Mouse (Mus musculus) heart, embryonic 11.5 days (tissue): ENCODE data around the gene Cd47. TPM values are rescaled to one million over a fixed set of nuclear protein-coding genes. Genes with fewer than 3 reads are reported as not detected.

ENCODE experiments used
- ATAC-seq: fragments of 200-750 bp; cut with Nextera tagmentation; replicated peaks from 2 replicates; pipeline ENCODE4 v1.8.0; 2017; ENCODE audit warnings: moderate library complexity; ENCODE audit not compliant: insufficient number of reproducible peaks, low FRiP score, low TSS enrichment
- H3K27ac ChIP-seq: fragments of 300-500 bp; sonication (generic); 2 replicates; pipeline ENCODE4 v1.5.1; 2014; ENCODE audit warnings: mild to moderate bottlenecking, low read depth, low read length
- H3K27me3 ChIP-seq: fragments of 300-500 bp; sonication (generic); 2 replicates; pipeline ENCODE4 v1.6.1; 2014; ENCODE audit warnings: mild to moderate bottlenecking, low read length, mixed read lengths; ENCODE audit not compliant: control insufficient read depth, insufficient read depth
- H3K36me3 ChIP-seq: fragments of 300-500 bp; sonication (generic); 2 replicates; pipeline ENCODE4 v1.6.1; 2014; ENCODE audit warnings: mild to moderate bottlenecking, low read length, moderate library complexity, mixed read lengths; ENCODE audit not compliant: control insufficient read depth, insufficient read depth
- H3K4me1 ChIP-seq: fragments of 300-500 bp; sonication (generic); 2 replicates; pipeline ENCODE4 v1.6.1; 2014; ENCODE audit warnings: low read length; ENCODE audit not compliant: control insufficient read depth, insufficient read depth
- H3K4me2 ChIP-seq: fragments of 300-500 bp; sonication (generic); 2 replicates; pipeline ENCODE4 v1.6.1; 2014; ENCODE audit warnings: mild to moderate bottlenecking, moderate library complexity
- H3K4me3 ChIP-seq: fragments of 300-500 bp; sonication (generic); 2 replicates; pipeline ENCODE4 v1.5.1; 2014; ENCODE audit warnings: low read depth, low read length
- H3K9ac ChIP-seq: fragments of 300-500 bp; sonication (generic); 2 replicates; pipeline ENCODE4 v1.6.1; 2014; ENCODE audit warnings: mild to moderate bottlenecking, low read depth, low read length, moderate library complexity
- H3K9me3 ChIP-seq: fragments of 300-500 bp; sonication (generic); replicated peaks from 2 replicates; pipeline ENCODE4 v1.6.1; 2016; ENCODE audit warnings: low read length; ENCODE audit not compliant: control insufficient read depth
- WGBS: fragments of 180-500 bp; shearing (Covaris S2); extraction: QIAGEN DNeasy Blood & Tissue Kit; methylation state at CpG from one replicate; pipeline ENCODE4 v1.1.7; 2014; ENCODE audit not compliant: insufficient replicate concordance; 5-methylcytosine and 5-hydroxymethylcytosine counted together
- polyA plus RNA-seq: library from polyadenylated mRNA; unstranded; fragments of >200 nt; fragmentation: Nextera tagmentation; extraction: Ambion mirVana; gene quantifications from 2 replicates; pipeline ENCODE4 v1.2.1, GENCODE M21; 2014

Gene Cd47
- polyA plus RNA-seq, 1 experiment from 2014 or later: 58.5 TPM

- ATAC-seq: no peak
- Histone ChIP-seq H3K9me3 (no peaks in the 10 kb centered on the region), H3K4me1 (no peaks in the 10 kb centered on the region), H3K36me3 (no peaks in the 10 kb centered on the region), H3K4me2 (no peak overlapping the region), H3K4me3 (no peak overlapping the region), H3K27ac (no peak overlapping the region), H3K9ac (no peak overlapping the region), H3K27me3 (no peaks in the 10 kb centered on the region)
- 64% methylated on average over 5 of the region's 5 CpGs for WGBS
These were observed 18.7 kb upstream of the Cd47 start for GRCm38 (mm10) chr16:49781556-49782156.

GRCm38 (mm10) chr16:49783369-49783768, 17.0 kb upstream of the Cd47 start:
- Histone ChIP-seq H3K9ac (no peak overlapping the region), H3K4me2 (no peak overlapping the region), H3K27ac (no peak overlapping the region), H3K27me3 (no peaks in the 10 kb centered on the region), H3K36me3 (no peaks in the 10 kb centered on the region), H3K4me3 (no peak overlapping the region), H3K4me1 (no peaks in the 10 kb centered on the region), H3K9me3 (no peaks in the 10 kb centered on the region)
- no peak for ATAC-seq

- Histone ChIP-seq H3K27me3 (no peaks in the 10 kb centered on the region), H3K4me3 (no peak overlapping the region), H3K9me3 (no peaks in the 10 kb centered on the region), H3K9ac (no peak overlapping the region), H3K4me1 (no peaks in the 10 kb centered on the region), H3K4me2 (no peak overlapping the region), H3K27ac (no peak overlapping the region), H3K36me3 (no peaks in the 10 kb centered on the region)
- ATAC-seq: no peak
- whole genome bisulfite sequencing: 81% methylated on average over 6 of the region's 6 CpGs
These were observed 14.2 kb upstream of the Cd47 start for GRCm38 (mm10) chr16:49786116-49786515.

GRCm38 (mm10) chr16:49787714-49788113, 12.6 kb upstream of the Cd47 start:
- H3K36me3 ChIP-seq: no peaks in the 10 kb centered on the region
- ATAC-seq: no peak
- no peak overlapping the region for H3K4me2 ChIP-seq
- no peak overlapping the region for H3K27ac ChIP-seq
- no peak overlapping the region for H3K4me3 ChIP-seq
- WGBS: 84% methylated on average over 5 of the region's 5 CpGs
- H3K9me3 ChIP-seq: no peaks in the 10 kb centered on the region
- H3K4me1 ChIP-seq: no peaks in the 10 kb centered on the region; the same call in 1 of the 2 replicates
- H3K9ac ChIP-seq: no peak overlapping the region
- no peaks in the 10 kb centered on the region for H3K27me3 ChIP-seq

- no peak overlapping the region for H3K9ac ChIP-seq
- no peak overlapping the region for H3K4me2 ChIP-seq
- H3K36me3 ChIP-seq: no peaks in the 10 kb centered on the region
- ATAC-seq: no peak
- WGBS: 89% methylated on average over 9 of the region's 9 CpGs
- H3K4me1 ChIP-seq: no peaks in the 10 kb centered on the region; the same call in 1 of the 2 replicates
- H3K9me3 ChIP-seq: no peaks in the 10 kb centered on the region
- no peak overlapping the region for H3K27ac ChIP-seq
- no peaks in the 10 kb centered on the region for H3K27me3 ChIP-seq
- no peak overlapping the region for H3K4me3 ChIP-seq
These were observed 9.5 kb upstream of the Cd47 start for GRCm38 (mm10) chr16:49790575-49791465.

DNA sequence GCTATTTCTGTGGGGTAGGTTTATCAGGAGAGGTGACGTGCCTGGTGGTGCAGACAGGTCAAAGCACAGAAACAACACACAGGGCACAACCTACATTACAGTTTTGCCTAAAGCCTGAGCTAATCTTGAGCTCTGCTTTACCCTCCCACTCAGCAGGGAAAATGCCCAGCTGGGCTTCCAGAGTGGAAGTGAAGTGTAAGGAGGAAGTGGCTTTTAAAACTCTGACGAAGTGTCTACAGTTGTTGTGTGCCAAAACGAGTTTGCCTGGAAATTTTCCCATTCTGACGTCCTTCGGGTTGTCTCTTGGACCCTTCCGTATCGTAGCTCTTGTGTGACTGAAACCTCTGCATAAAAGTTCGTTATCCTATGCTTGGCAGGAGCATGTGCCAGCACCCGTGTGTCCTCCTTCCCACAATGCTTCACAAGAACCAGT, 7.9 kb upstream of the Cd47 start:
- H3K4me1 ChIP-seq: no peaks in the 10 kb centered on the region; the same call in 1 of the 2 replicates
- ATAC-seq: peak; percentile 31; the same call in 1 of the 2 replicates

GRCm38 (mm10) chr16:49793596-49793995, 6.7 kb upstream of the Cd47 start:
- Histone ChIP-seq H3K9me3 (no peaks in the 10 kb centered on the region), H3K27ac (no peak overlapping the region), H3K9ac (no peak overlapping the region), H3K4me1 (no peaks in the 10 kb centered on the region; the same call in 1 of the 2 replicates), H3K36me3 (no peaks in the 10 kb centered on the region), H3K4me2 (no peak overlapping the region), H3K4me3 (no peak overlapping the region), H3K27me3 (no peaks in the 10 kb centered on the region)
- 81% methylated on average over 9 of the region's 9 CpGs for WGBS
- ATAC-seq: no peak

More for the DNA sequence above, 7.9 kb upstream of the Cd47 start:
- H3K27ac ChIP-seq: peak overlapping the region; percentile 62
- H3K27me3 ChIP-seq: no peaks in the 10 kb centered on the region
- no peak overlapping the region for H3K9ac ChIP-seq
- no peaks in the 10 kb centered on the region for H3K9me3 ChIP-seq
- H3K36me3 ChIP-seq: no peaks in the 10 kb centered on the region
- H3K4me2 ChIP-seq: peak overlapping the region; percentile 47
- WGBS: 29% methylated on average over 9 of the region's 9 CpGs
- H3K4me3 ChIP-seq: no peak overlapping the region

GRCm38 (mm10) chr16:49796271-49796670, 4.1 kb upstream of the Cd47 start:
- no peak overlapping the region for H3K4me3 ChIP-seq
- no peaks in the 10 kb centered on the region for H3K36me3 ChIP-seq
- H3K9ac ChIP-seq: no peak overlapping the region
- no peaks in the 10 kb centered on the region for H3K27me3 ChIP-seq
- ATAC-seq: no peak
- peaks cover 2% of the 10 kb centered on the region for H3K4me1 ChIP-seq
- no peak overlapping the region for H3K4me2 ChIP-seq
- H3K27ac ChIP-seq: no peak overlapping the region
- H3K9me3 ChIP-seq: no peaks in the 10 kb centered on the region
- 79% methylated on average over 2 of the region's 2 CpGs for WGBS
